Mouse (Mus musculus): ENCODE results near the gene Ccpg1. TPM values are rescaled to one million over a fixed set of nuclear protein-coding genes. Genes with fewer than 3 reads are reported as not detected.

The Ccpg1 gene
- total RNA-seq, 2 experiments from 2014 or later, result 104 to 117 TPM

DNA sequence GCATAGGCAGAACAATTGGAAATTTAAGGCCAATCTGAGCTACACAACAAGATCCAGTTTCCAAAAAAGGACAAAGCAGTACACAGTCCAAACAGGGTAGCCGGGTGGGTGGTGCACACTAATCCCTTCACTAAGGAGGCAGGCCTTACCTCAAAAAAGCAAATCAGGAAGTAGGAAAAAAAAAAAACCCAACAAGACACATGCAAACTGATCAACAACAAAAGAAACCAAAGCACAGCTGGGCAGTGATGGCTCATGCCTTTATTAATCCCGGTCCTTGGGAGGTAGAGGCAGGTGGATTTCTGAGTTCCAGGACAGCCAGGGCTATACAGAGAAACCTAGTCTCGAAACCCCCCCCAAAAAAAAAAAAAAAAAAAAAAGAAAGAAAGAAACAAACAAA is 2.5 kb downstream of the Ccpg1 start:
- no peak for DNase-seq (ENCODE audit: low spot score in 2 of 2)
- intact Hi-C loops (cut with DNase I), result no loop called here

DNA sequence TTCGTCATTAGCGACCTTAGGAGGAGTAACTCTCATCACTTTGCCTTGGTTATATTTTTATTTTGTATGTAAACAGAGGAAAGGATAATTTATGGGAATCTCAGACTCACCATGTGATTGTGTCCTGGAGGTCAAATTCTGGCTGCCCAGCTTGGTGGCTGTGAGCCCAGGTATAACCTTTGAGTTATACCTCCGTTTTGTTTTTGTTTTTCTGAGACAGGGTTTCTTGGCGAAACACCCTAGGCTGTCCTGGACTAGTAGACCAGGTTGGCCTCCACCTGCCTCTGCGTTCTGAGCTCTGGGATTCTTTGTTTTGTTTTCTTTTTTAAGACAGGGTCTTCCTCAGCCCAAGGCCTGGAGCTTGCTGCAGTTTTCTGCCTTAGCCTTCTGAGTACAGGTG is 3.5 kb downstream of the Ccpg1 start:
- no peak for DNase-seq (ENCODE audit: low spot score in 2 of 2)
- intact Hi-C loops (cut with DNase I), result no loop called here

DNA sequence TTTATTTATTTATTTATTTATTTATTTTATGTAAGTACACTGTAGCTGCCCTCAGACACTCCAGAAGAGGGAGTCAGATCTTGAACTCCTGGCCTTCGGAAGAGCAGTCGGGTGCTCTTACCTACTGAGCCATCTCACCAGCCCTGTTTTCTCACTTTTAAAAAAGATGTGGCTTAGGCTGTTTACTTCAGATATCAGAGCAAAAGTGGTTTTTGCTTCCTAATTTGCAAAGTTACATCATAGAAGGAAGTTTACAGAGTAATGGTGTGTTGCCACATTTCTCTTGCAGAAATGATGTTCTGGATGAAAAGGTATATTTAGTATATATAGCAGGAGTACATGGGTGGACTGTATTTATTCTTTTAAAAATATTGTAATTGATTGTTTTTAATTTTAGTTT is 6.2 kb downstream of the Ccpg1 start:
- intact Hi-C loops (cut with DNase I), result no loop called here
- DNase-seq (ENCODE audit: low spot score in 2 of 2), result no peak

DNA sequence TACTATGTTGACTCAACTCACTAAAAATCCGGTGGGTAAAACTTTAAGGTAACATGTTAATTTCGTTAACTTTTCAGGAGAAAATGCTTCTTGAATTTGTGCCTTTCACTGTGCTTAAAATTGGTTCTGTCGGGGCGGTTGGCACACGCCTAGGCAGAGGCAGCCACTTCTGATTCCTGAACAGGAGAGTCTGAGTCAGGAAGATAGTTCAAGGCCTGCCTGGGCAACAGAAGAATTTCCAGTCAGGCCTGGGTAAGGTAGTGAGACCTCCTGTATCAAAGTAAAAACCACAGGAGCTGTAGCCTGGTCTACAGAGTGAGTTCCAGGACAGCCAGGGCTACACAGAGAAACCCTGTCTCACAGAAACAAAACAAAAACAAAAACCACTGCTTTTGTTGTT is 7.3 kb downstream of the Ccpg1 start:
- no peak for DNase-seq (ENCODE audit: low spot score in 2 of 2)
- intact Hi-C loops (cut with DNase I), result no loop called here

DNA sequence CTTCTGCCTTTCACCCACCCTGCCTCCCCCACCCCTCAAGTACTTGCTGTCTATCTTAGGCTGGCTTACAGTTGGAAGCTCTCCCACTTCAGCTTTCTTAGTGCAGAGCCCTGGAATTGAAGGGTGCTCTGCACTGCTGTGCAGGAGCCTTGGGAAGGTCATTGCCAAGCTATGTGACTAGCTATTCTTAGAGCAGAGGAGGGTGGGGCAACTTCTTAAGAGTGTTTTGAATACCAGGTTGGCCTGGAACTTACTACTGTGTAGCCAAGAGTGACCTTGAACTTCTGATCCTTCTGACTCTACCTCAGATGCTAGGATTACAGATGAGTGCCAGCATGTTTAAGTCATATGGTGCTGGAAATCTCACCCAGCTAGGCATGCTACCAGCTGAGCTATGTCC is 10.9 kb downstream of the Ccpg1 start:
- intact Hi-C loops (cut with DNase I), result no loop called here
- DNase-seq (ENCODE audit: low spot score in 2 of 2), result no peak

DNA sequence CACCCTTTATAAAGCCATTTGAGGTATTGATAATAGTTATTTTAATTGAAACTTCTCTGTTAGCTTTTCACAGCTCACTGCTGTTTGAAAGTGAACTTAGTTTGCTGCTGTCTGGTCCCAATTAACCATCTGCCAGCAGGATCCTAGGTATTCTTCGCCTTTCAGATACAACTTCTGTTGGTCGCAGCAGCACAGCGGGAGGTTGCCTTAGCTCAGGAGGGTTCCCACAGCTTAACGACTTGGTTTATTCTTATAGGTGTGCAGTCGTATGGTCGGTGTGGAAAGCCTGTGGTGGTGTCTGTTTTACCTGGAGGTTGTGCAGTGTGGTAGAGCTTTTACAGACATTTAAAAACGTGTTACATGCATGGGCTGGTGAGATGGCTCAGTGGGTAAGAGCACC is 11.6 kb downstream of the Ccpg1 start:
- intact Hi-C loops (cut with DNase I), result no loop called here
- DNase-seq (ENCODE audit: low spot score in 2 of 2), result no peak

DNA sequence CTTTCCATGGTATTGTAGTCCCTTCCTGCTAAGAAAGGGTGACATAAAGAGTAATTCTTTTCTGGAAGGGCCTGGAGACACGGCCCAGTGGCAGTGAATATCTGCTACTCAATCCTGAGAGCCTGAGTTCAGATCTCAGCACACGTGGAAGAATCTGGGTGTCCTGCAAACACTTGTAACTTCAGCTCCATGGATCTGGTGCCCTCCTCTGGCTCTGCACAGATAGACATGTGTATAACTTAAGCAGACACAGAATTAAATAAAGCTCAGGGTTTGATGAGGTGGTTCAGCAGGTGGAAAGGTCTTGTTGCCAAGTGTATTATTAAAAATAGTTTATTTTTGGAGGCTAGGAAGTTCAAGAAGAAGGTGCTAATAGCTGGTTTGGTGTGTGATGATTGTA is 15.3 kb downstream of the Ccpg1 start:
- intact Hi-C loops (cut with DNase I), result no loop called here
- no peak for DNase-seq (ENCODE audit: low spot score in 2 of 2)

DNA sequence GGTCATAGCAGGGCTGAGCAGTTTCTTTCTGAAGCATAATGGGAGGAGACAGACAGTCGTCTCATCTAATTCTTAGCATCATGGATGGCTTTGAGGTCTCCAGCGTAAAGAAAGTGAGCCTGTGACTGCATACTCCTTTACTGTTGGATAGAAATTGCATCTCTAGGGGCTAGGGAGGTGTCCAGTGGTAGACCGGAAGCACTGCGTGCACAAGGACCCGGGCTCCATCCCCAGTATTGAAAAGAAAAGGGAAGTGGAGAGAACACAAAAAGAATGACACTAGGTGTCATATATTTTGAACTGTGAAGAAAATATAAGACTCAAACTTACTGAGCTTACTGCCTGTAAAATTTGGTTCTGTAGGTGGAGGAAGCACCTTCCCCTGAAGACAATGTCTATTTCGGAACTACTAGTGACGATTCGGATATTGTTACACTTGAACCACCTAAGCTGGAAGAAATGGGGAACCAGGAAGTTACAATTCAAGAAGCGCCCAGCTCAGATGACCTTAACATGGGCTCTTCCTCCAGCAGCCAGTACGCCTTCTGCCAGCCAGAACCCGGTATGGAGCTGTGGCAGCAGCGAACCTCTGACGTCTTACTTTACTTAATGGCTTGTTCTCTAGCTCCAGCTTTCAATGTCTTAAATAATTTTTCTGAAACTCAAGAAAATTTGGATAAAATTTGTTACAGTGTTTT is 16.2 kb downstream of the Ccpg1 start:
- intact Hi-C loops (cut with DNase I), result no loop called here
- no peak for DNase-seq (ENCODE audit: low spot score in 2 of 2)

DNA sequence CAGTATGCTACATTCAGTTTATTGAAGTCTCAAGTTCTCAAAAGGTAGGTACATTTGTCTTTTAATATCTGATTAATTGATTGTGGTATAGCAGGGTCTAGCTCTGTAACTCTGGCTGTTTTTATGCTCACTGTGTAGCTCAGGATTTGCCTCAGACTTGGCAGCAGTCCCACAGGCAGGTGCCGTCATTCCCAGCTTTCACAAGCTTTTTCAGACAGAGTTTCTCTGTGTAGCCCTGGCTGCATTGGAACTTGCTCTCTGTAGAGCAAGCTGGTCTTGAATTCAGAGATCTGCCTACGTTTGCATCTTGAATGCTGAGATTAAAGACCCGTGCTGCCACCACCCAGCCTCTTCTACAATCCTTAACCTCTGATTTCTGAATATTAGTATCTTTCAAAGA is 16.9 kb downstream of the Ccpg1 start:
- no peak for DNase-seq (ENCODE audit: low spot score in 2 of 2)
- intact Hi-C loops (cut with DNase I), result no loop called here

DNA sequence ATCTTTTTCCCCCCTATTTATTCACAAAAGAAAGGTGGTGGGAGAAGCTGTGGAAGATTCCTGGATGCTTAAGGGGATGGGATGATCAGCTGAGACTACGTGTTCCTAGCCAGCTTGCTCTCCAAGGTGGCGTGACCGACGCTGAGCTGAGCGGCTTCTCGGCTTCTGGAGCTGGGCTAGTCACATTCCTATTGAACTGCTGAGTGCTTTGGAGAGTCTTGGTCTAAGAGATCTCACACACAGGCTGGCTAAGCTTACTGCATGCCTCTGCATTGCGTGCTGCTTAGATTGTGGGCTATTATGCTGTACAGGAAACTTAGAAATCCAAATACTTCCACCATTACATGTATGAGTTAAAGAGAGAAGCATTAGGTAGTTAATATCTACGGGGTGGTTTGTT is 18.8 kb downstream of the Ccpg1 start:
- DNase-seq (ENCODE audit: low spot score in 2 of 2), result no peak
- intact Hi-C loops (cut with DNase I), result no loop called here

DNA sequence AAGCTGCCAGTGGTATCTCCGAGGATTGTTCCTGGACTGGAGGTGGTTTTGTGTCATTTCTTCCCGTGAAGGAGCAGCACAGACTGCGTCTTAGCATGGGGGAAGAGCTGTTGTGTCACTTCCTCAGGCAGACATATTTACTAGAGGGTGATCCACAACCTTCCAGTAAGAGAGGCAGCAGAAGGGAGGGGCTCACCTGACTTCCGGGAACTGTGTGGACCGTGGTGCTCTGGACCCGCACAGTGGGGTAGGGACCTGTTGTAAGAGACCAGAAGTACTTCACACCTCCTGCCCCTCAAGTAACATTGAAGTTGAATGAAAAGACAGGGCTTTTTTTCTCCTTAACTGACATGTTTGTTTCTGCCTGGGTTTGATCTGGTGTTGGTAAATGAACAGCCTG is 19.9 kb downstream of the Ccpg1 start:
- intact Hi-C loops (cut with DNase I), result no loop called here
- DNase-seq (ENCODE audit: low spot score in 2 of 2), result no peak

DNA sequence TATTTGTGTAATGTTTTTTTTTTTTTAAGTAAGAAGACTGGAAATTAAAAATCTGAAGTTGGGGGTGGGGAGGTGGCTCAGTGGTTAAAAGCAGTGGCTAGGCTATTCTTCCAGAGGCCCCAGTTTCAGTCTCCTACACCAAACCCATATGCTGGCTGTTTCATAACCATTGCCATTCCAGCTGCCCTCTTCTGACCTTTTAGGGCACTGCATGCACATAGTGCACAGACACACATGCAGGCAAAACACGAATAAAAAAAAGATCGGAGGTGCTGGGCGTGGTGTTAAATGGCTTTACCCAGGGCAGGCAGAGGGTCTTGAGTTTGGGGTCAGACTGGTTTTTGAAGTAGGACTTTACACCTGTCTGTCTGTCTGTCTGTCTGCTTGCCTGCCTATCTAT is 20.9 kb downstream of the Ccpg1 start:
- no peak for DNase-seq (ENCODE audit: low spot score in 2 of 2)
- intact Hi-C loops (cut with DNase I), result no loop called here

DNA sequence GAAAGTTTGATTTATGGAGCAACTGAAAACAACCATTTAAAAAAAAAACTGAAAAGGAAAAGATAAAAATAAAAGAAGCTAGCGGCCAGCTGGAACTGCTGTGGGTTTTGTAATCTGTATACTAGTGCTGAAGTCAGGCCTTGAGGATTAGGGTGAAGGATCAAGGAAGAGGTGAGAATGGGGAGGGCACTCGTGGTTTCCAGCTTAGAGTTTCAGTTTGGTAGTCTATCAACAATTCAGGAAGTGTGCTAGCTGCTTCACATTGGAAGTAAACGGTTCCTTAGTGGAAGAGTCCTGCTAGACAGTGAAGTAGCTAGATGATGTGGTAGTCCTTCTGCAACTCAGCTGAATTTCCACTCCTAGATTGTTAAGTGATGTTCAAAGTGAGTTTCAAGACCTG is 23.2 kb downstream of the Ccpg1 start:
- DNase-seq (ENCODE audit: low spot score in 2 of 2), result no peak
- intact Hi-C loops (cut with DNase I), result no loop called here

DNA sequence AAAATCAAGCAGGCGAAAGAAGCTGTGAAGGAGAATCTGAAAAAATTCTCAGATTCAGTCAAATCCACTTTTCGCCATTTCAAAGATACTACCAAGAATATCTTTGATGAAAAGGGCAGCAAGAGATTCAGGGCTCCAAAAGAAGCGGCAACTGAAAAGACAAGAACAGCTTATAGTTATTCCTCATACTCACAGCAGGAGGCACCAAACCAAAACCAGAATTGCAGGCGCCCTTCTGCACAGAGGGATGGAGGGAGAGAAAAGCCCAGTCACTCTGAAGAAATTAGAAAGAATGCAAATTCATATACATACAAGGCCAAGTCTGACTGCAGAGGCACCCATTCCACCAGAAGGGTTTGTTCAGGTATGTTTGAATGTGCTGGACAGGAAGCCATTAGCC is 27.4 kb downstream of the Ccpg1 start:
- DNase-seq (ENCODE audit: low spot score in 2 of 2), result peak in 1 of 2 experiments; percentile 23
- intact Hi-C loops (cut with DNase I), result no loop called here

DNA sequence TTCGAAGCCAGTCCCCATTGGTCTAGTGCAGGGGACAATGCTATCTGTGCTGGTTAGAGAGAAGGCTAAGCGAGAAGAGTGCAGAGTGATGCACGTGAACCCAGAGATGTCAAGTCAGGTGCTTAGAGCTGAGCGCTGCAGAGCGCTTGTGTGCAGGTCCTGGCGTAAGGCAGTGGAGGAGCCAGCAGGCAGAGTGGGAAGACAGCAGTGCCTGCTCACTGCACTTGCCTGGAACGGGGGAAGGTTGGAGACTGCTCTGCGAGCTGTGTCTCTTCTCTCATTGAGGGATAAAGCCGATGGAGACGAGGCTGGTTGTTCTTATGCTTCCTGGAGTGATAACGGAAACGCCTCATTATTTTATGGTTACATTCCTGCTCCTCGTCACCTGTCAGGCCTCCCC is 29.5 kb downstream of the Ccpg1 start:
- intact Hi-C loops (cut with DNase I), result no loop called here
- DNase-seq (ENCODE audit: low spot score in 2 of 2), result no peak

DNA sequence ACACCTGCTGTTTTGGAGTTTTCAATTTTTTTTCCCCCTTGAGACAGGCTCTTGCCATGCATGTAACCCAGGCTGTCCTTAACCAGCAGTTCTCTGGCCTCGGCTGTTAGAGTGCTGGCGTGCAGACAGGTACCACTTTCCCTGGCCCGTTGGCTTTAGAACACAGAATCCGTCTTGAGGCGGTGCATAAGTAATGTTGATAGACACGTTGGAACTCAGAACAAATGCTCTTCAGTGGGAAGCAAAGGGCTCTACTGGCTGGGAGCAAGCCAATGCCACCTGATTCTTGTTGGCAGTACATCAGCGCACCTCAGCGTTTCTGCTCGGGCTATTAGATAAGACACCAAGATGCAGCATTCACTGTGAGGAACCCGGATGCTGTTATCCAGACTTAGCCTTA is 34.6 kb downstream of the Ccpg1 start:
- intact Hi-C loops (cut with DNase I), result no loop called here
- no peak for DNase-seq (ENCODE audit: low spot score in 2 of 2)

DNA sequence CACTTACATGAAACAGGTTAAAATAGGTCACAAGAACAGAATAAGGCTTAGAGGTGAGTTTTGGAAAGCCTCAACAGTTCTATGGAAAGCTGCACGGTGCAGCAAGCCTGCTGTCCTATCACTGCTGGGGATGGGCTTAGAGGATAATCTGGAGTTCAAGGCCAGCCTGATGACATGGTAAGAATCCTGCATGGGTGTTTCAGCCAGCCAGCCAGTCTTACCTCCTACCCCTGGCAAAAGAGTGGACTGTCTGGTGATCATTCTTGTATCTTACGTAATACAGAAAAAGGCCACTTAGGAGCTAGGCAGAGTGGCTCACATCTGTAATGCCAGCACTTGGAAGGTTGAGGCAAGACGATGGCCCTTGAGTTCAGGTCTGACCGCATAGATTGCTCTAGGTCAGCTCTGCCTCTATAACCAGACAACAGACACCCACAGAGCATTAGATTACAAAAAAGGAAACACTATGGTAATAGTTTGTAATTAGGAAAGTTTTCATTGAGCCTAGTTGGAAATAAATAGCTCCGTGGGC is 35.4 kb downstream of the Ccpg1 start:
- intact Hi-C loops (cut with DNase I), result no loop called here
- no peak for DNase-seq (ENCODE audit: low spot score in 2 of 2)

DNA sequence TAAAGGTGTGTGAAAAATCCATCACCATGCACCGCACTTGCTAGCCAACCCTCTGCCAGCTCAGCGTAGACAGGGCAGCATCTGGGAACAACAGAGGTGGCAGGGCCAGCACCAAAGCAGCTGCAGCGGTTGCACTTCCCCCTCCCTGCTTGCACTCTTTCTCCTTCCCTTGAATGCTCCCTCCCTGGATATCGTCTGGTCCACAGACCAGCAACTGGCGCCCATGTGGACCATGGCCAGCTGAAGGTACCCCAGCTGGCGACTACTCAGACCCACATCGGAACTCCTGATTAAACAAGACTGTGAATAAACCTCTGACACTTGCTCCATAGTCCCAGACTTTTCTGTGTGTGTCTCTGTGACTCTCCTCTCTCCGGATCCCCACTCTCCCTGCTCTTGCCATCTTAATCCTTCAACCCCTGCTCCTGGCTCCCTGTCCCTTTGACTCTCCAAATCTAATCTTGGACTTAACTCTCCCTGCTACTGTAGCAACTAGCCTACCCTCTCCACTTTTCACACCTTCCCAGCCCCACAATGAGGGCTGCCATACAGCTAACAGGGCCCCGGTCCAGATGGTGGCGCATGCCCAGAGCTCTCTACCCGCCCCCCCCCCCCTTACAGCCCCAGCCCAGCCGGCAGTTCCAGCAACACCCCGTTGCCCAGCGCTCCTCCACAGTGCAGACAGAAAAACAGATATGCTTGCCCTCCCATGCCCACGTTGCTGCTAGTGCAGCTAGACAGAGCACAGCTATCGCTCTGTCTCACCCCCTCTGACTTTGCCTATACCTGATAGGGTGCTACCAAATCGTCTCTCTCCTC is 40.8 kb downstream of the Ccpg1 start:
- DNase-seq (ENCODE audit: low spot score in 2 of 2), result peak in 1 of 2 experiments; percentile 45
- intact Hi-C loops (cut with DNase I), result no loop called here

DNA sequence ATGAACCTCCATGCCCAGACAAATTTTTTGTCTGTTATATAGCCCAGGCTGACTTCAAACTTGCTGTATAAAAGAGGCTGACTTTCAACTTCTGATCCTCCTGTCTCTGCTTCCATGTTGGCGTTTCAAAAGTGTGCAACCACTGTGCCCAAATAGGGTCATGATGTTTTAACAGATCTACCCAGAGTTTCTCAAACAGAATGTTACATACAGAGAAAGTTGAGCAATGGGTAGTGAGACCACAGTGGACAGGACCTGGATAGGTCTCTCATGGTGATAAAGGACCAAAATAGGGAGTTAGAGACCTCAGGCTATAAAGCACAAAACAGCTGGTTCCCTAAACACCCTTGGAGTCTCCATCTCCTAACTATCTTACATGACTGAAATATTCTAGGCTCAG is 45.2 kb downstream of the Ccpg1 start:
- DNase-seq (ENCODE audit: low spot score in 2 of 2), result no peak
- intact Hi-C loops (cut with DNase I), result no loop called here

DNA sequence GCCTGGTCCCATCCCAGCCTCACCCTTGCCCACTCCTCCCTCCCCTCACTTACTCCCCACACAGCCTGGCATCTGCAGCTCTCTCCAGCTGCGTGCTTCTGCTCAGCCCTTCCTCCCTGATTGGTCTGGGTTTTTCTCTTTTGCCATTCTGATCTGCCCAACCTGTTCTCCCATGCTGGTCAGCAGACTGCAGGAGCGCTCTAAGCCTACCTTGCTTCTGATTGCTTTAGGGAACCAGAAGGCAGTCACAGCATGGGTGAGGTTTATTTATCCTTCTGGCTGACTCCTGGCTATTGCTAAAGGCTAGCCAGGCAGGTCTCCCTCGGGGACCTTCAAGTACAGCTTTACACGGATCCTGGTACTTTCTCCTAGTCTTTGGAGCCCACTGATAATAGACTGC is 46.2 kb downstream of the Ccpg1 start:
- no peak for DNase-seq (ENCODE audit: low spot score in 2 of 2)
- intact Hi-C loops (cut with DNase I), result no loop called here

DNA sequence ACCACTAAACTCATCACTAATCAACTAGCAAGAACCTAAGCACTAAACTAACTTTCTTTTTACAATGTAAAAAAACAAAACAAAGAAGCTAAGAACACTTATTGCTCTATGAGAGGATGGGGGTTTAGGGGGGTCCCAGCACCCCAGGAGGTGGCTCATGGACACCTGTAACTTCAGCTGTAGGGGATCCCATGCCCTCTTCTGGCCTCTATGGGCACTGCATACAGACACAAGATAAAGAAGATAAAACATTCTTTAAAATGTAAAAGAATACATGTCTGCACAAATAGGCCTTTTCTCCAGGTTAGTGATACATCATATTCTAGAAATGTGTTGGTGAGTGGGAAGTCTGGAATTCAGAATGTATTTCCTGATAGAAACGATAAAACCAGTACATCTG is 48.2 kb downstream of the Ccpg1 start:
- intact Hi-C loops (cut with DNase I), result no loop called here
- DNase-seq (ENCODE audit: low spot score in 2 of 2), result no peak

All from left cerebral cortex, postnatal 14 days (tissue).